Mouse (Mus musculus): Measurements from ENCODE around the gene Zfp13. TPM values are rescaled to one million over a fixed set of nuclear protein-coding genes. Genes with fewer than 3 reads are reported as not detected.

Gene Zfp13
- polyA plus RNA-seq, 1 experiment from 2014 or later: 28.2 TPM

- ATAC-seq (ENCODE audit: low FRiP score): no peak
- Histone ChIP-seq H3K36me3 (peaks cover 48% of the 10 kb centered on the region), H3K4me3 (no peak overlapping the region), H3K9me3 (no peaks in the 10 kb centered on the region), H3K27ac (no peak overlapping the region), H3K4me1 (replicated peaks) (peaks cover 13% of the 10 kb centered on the region), H3K4me2 (no peak overlapping the region), H3K27me3 (no peaks in the 10 kb centered on the region), H3K9ac (no peak overlapping the region)
Measured at GRCm38 (mm10) chr17:23554321-23554720, 45.0 kb downstream of the Zfp13 start.

GRCm38 (mm10) chr17:23553634-23554120 lies 45.6 kb downstream of the Zfp13 start:
- Histone ChIP-seq H3K36me3 (peaks cover 41% of the 10 kb centered on the region), H3K27me3 (no peaks in the 10 kb centered on the region), H3K9ac (no peak overlapping the region), H3K27ac (no peak overlapping the region), H3K9me3 (no peaks in the 10 kb centered on the region), H3K4me1 (replicated peaks) (peaks cover 20% of the 10 kb centered on the region), H3K4me2 (no peak overlapping the region), H3K4me3 (no peak overlapping the region)
- ATAC-seq (ENCODE audit: low FRiP score): no peak
- 52% methylated on average over 1 of the region's 1 CpGs for WGBS

GRCm38 (mm10) chr17:23552896-23553633 lies 46.2 kb downstream of the Zfp13 start:
- Histone ChIP-seq H3K27me3 (no peaks in the 10 kb centered on the region), H3K4me1 (replicated peaks) (peaks cover 21% of the 10 kb centered on the region), H3K9ac (no peak overlapping the region), H3K9me3 (no peaks in the 10 kb centered on the region), H3K4me3 (no peak overlapping the region), H3K27ac (no peak overlapping the region), H3K36me3 (peaks cover 35% of the 10 kb centered on the region), H3K4me2 (no peak overlapping the region)
- WGBS: 88% methylated on average over 8 of the region's 8 CpGs
- no peak for ATAC-seq (ENCODE audit: low FRiP score)

GRCm38 (mm10) chr17:23551963-23552362 lies 47.3 kb downstream of the Zfp13 start:
- H3K36me3 ChIP-seq: peaks cover 24% of the 10 kb centered on the region
- H3K4me2 ChIP-seq: no peak overlapping the region
- H3K4me1 ChIP-seq (replicated peaks): peaks cover 21% of the 10 kb centered on the region
- H3K9me3 ChIP-seq: no peaks in the 10 kb centered on the region
- no peak overlapping the region for H3K9ac ChIP-seq
- no peak for ATAC-seq (ENCODE audit: low FRiP score)
- H3K4me3 ChIP-seq: no peak overlapping the region
- no peak overlapping the region for H3K27ac ChIP-seq
- WGBS: 63% methylated on average over 5 of the region's 5 CpGs
- no peaks in the 10 kb centered on the region for H3K27me3 ChIP-seq

- ATAC-seq (ENCODE audit: low FRiP score): no peak
- H3K27me3 ChIP-seq: no peaks in the 10 kb centered on the region
- H3K9me3 ChIP-seq: no peaks in the 10 kb centered on the region
- peaks cover 19% of the 10 kb centered on the region for H3K36me3 ChIP-seq
- H3K27ac ChIP-seq: peak overlapping the region; percentile 52
- H3K9ac ChIP-seq: peak overlapping the region; percentile 74
- peaks cover 21% of the 10 kb centered on the region for H3K4me1 ChIP-seq (replicated peaks)
- H3K4me2 ChIP-seq: peak overlapping the region; percentile 69
- H3K4me3 ChIP-seq: peak overlapping the region; percentile 54
Measured at GRCm38 (mm10) chr17:23551416-23551815, 47.9 kb downstream of the Zfp13 start.

GRCm38 (mm10) chr17:23550856-23551255 lies 48.4 kb downstream of the Zfp13 start:
- Histone ChIP-seq H3K36me3 (peaks cover 13% of the 10 kb centered on the region), H3K9ac (peak overlapping the region; percentile 74), H3K4me3 (peak overlapping the region; percentile 54), H3K9me3 (no peaks in the 10 kb centered on the region), H3K27ac (peak overlapping the region; percentile 52), H3K27me3 (no peaks in the 10 kb centered on the region), H3K4me2 (peak overlapping the region; percentile 69), H3K4me1 (replicated peaks) (peaks cover 21% of the 10 kb centered on the region)
- WGBS: 0% methylated on average over 15 of the region's 15 CpGs
- peak; percentile 27 for ATAC-seq (ENCODE audit: low FRiP score)

- H3K9me3 ChIP-seq: no peaks in the 10 kb centered on the region
- H3K4me3 ChIP-seq: peak overlapping the region; percentile 54
- H3K4me1 ChIP-seq (replicated peaks): peaks cover 21% of the 10 kb centered on the region
- peak overlapping the region; percentile 52 for H3K27ac ChIP-seq
- peak overlapping the region; percentile 74 for H3K9ac ChIP-seq
- under 1% methylated on average over 22 of the region's 22 CpGs for WGBS
- H3K4me2 ChIP-seq: peak overlapping the region; percentile 69
- H3K27me3 ChIP-seq: no peaks in the 10 kb centered on the region
- ATAC-seq (ENCODE audit: low FRiP score): peak; percentile 67
- peaks cover 7% of the 10 kb centered on the region for H3K36me3 ChIP-seq
Measured at GRCm38 (mm10) chr17:23550188-23550791, 49.0 kb downstream of the Zfp13 start.

GRCm38 (mm10) chr17:23549441-23549840 lies 49.8 kb downstream of the Zfp13 start:
- no peak for ATAC-seq (ENCODE audit: low FRiP score)
- Histone ChIP-seq H3K36me3 (no peaks in the 10 kb centered on the region), H3K27ac (0 out of 2 replicates have a peak overlapping the region, but pooled peaks have one; percentile 37), H3K4me1 (replicated peaks) (peaks cover 21% of the 10 kb centered on the region), H3K27me3 (no peaks in the 10 kb centered on the region), H3K4me2 (peak overlapping the region; percentile 69), H3K4me3 (peak overlapping the region; percentile 54), H3K9ac (peak overlapping the region; percentile 59), H3K9me3 (no peaks in the 10 kb centered on the region)
- WGBS: 5% methylated on average over 9 of the region's 9 CpGs

- Histone ChIP-seq H3K4me3 (peak overlapping the region; percentile 54), H3K9ac (peak overlapping the region; percentile 59), H3K4me1 (replicated peaks) (peaks cover 21% of the 10 kb centered on the region), H3K27ac (0 out of 2 replicates have a peak overlapping the region, but pooled peaks have one; percentile 24), H3K36me3 (no peaks in the 10 kb centered on the region), H3K4me2 (peak overlapping the region; percentile 69), H3K27me3 (no peaks in the 10 kb centered on the region), H3K9me3 (no peaks in the 10 kb centered on the region)
- peak; percentile 11; the same call in 1 of the 2 replicates for ATAC-seq (ENCODE audit: low FRiP score)
- WGBS: under 1% methylated on average over 15 of the region's 15 CpGs
Measured at GRCm38 (mm10) chr17:23548615-23549014, 50.7 kb downstream of the Zfp13 start.

- no peak overlapping the region for H3K9ac ChIP-seq
- no peaks in the 10 kb centered on the region for H3K36me3 ChIP-seq
- H3K27ac ChIP-seq: no peak overlapping the region
- H3K4me3 ChIP-seq: peak overlapping the region; percentile 60; the same call in 1 of the 2 replicates
- no peak for ATAC-seq (ENCODE audit: low FRiP score)
- H3K4me1 ChIP-seq (replicated peaks): peaks cover 21% of the 10 kb centered on the region
- no peak overlapping the region for H3K4me2 ChIP-seq
- WGBS: 57% methylated on average over 11 of the region's 11 CpGs
- H3K9me3 ChIP-seq: no peaks in the 10 kb centered on the region
- no peaks in the 10 kb centered on the region for H3K27me3 ChIP-seq
Measured at GRCm38 (mm10) chr17:23547681-23548443, 51.4 kb downstream of the Zfp13 start.

GRCm38 (mm10) chr17:23546702-23547505 lies 52.4 kb downstream of the Zfp13 start:
- no peak for ATAC-seq (ENCODE audit: low FRiP score)
- Histone ChIP-seq H3K27ac (peak overlapping the region; percentile 58; the same call in 1 of the 2 replicates), H3K4me1 (replicated peaks) (peaks cover 25% of the 10 kb centered on the region), H3K36me3 (no peaks in the 10 kb centered on the region), H3K4me3 (peak overlapping the region; percentile 60), H3K27me3 (peaks cover 5% of the 10 kb centered on the region), H3K9ac (peak overlapping the region; percentile 73), H3K9me3 (no peaks in the 10 kb centered on the region), H3K4me2 (peak overlapping the region; percentile 58)
- 1% methylated on average over 42 of the region's 42 CpGs for WGBS
